Mouse (Mus musculus) brain, embryonic 14.5 days (tissue): ENCODE results near the gene Hsd17b14.

Experiments used
- CTCF ChIP-seq: fragments of 200-500 bp; IDR thresholded peaks from 2 replicates; pipeline ENCODE4 v1.5.1; 2012; ENCODE audit warnings: inconsistent platforms, mild to moderate bottlenecking, moderate library complexity, borderline replicate concordance; ENCODE audit not compliant: insufficient read depth, insufficient read length; ENCODE audit errors: extremely low read depth
- POLR2A ChIP-seq: fragments of 200-500 bp; IDR thresholded peaks from 2 replicates; pipeline ENCODE4 v1.6.1; 2012; ENCODE audit warnings: mild to moderate bottlenecking, inconsistent platforms, borderline replicate concordance; ENCODE audit not compliant: poor library complexity, insufficient read depth, insufficient read length, severe bottlenecking; ENCODE audit errors: extremely low read depth

DNA sequence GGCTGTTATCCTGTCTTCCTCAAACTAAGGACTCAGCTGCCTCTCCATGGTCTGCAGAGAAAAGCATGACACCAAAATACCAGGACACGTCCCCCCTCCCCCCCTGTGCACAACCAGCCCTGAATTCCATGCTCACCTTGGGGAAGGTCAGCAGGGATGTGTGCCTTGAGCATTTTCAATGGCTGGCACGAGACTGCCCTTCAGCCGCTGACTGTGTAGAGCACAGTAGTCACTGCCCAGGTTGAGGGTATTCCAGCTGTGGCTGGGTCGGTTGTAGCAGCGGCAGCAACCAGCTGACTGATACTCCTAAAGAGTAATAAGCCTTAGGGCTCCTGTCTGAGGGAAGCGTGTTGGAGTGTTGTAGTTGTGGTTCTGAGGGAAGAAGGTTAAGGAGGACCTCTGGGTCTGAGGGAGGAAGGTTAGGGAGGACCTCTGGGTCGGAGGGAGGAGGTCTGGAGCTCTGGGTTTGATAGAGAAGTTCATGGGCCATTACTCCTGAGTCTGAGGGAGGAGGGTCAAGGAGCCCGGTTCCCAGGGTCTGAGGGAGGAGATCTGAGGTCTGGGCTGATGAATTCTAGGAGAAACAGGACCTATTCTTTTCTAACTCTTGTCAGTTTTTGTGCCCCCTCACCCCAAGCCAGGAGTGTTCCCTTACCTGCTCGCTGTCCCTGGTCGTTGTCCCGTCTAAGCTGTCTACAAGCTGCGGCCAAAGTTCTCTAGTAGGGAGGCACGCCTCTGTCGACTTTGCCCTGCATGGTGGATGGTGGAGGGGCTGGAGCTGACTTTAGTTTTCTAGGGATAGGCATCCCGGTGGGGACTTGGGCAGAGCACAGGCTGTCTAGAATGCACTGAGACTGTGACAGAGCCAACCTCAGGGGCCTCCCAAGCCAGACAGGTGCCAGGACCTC is 20.0 kb downstream of the Hsd17b14 start:
- TF ChIP-seq CTCF (no peak), POLR2A (no peak)
